Mouse (Mus musculus): ENCODE measurements at regions not wholly inside any gene's neighbourhood (a gene's known extent, or its start where the extent isn't known, plus 50 kb on each side); places are given as distances from the start of the nearest gene placed in this dataset.

- TF ChIP-seq KAT2A (conservative IDR thresholded peaks at IDR 0.05; ENCODE audit: low read depth, low read length) (no peak), E2F4 (IDR thresholded peaks at IDR 0.05; ENCODE audit: borderline replicate concordance, low read depth, low read length) (no peak), POLR2A (IDR thresholded peaks at IDR 0.05; ENCODE audit: control insufficient read depth in 1 of 2, insufficient read depth in 1 of 2, low read depth in 1 of 2, low read length in 2 of 2, poor library complexity in 1 of 2) (no peak), ETS1 (IDR thresholded peaks at IDR 0.05; ENCODE audit: low read depth, low read length) (no peak), ZNF384 (IDR thresholded peaks at IDR 0.05; ENCODE audit: low read depth, low read length) (no peak), CTCF (IDR thresholded peaks at IDR 0.05 in 2 of 3, conservative IDR thresholded peaks at IDR 0.05 in 1 of 3; ENCODE audit: control insufficient read depth in 1 of 3, insufficient read depth in 1 of 3, low read depth in 2 of 3, low read length in 3 of 3, poor library complexity in 1 of 3, severe bottlenecking in 1 of 3) (no peak)
Observed at GRCm38 (mm10) chr1:63910765-63911164, 141.7 kb upstream of the 4933402D24Rik start.
